Mouse (Mus musculus) megakaryocyte, embryonic 14.5 days (primary cell): ENCODE measurements around the gene Lgals3. TPM values are rescaled to one million over a fixed set of nuclear protein-coding genes. Genes with fewer than 3 reads are reported as not detected.

ENCODE experiments used
- H3K27me3 ChIP-seq: replicated peaks from 2 replicates; pipeline ENCODE3; 2012; ENCODE audit warnings: inconsistent platforms
- H3K36me3 ChIP-seq: replicated peaks from 2 replicates; pipeline ENCODE3; 2012; ENCODE audit warnings: low read length, inconsistent platforms, mixed read lengths
- H3K4me1 ChIP-seq: 2 replicates; pipeline ENCODE4 v1.6.1; 2012; ENCODE audit warnings: inconsistent platforms
- H3K4me3 ChIP-seq: replicated peaks from 2 replicates; pipeline ENCODE3; 2012; ENCODE audit warnings: moderate library complexity, mild to moderate bottlenecking, inconsistent platforms
- H3K9me3 ChIP-seq: 2 replicates; pipeline ENCODE4 v1.6.1; 2012; ENCODE audit warnings: inconsistent platforms
- FLI1 ChIP-seq: IDR thresholded peaks from 2 replicates; pipeline ENCODE4 v1.6.1; 2012; ENCODE audit warnings: low read length, inconsistent platforms, mixed read lengths
- GATA1 ChIP-seq: IDR thresholded peaks from 3 replicates; pipeline ENCODE4 v1.6.1; 2012; ENCODE audit warnings: mixed read lengths, low read length, inconsistent platforms, borderline replicate concordance
- polyA plus RNA-seq: library from polyadenylated mRNA; stranded (reverse); fragments of >175 nt; gene quantifications from 2 replicates; pipeline ENCODE4 v1.2.3, GENCODE M21; 2012; ENCODE audit warnings: low replicate concordance; ENCODE audit not compliant: insufficient read depth

Lgals3 gene
- polyA plus RNA-seq, 1 experiment: 566 TPM

DNA sequence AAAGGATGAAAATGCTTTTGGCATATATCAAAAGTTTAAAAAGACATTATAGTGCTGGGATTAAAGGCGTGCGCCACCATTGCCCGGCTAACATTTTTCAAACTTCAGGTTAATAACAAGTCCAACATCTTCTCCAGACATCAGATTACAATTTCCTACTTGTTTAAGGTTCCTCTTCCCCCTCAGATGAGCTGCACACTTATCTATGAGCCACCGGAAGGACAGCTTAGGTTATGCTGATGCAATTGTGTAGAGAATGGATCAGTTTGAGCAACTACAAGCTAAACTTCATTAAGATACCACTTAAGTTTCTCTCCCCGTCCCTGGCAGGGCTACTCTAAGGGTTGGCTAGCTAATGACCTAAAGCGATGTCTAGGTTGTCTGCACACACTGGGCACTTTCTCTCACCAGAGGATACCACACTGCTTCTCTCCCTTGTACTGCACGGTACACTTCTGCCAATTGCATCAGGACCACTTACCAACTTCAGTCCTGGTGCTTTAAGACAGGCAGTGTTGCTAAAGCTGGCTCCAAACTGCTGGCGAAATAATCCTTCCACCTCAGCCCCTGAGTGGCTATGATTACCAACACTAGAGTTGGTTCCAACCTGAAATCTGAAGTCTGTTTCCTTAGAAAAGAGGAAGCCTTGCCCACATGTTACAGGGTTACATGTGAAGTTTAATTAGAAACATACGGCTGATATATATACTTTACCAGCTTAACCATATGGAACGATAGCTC lies 26.0 kb downstream of the Lgals3 start:
- Histone ChIP-seq H3K27me3 (no peaks in the 10 kb centered on the region), H3K4me3 (no peak overlapping the region), H3K4me1 (peaks cover 31% of the 10 kb centered on the region), H3K36me3 (peaks cover 93% of the 10 kb centered on the region), H3K9me3 (no peaks in the 10 kb centered on the region)
- no peak for TF ChIP-seq FLI1

DNA sequence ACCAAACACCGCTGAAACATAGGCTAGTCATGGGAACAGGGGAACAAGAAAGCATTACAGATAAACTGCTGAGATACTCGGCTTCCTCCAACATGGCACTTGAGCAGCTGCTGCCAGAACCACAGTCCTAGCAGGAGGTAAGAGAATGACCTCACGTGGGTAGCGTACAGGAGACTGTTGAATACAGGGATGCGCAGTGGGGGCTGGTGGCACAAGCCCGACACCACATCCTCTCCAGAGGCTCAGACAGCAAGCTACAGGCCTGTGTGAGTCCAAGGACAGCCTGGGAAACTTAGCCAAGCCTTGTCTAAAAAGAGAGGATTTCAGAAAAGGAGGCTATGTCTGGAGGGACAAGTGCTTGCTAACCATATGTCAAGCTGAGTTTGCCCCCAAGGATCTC lies 27.5 kb downstream of the Lgals3 start:
- Histone ChIP-seq H3K36me3 (peaks cover 91% of the 10 kb centered on the region), H3K27me3 (no peaks in the 10 kb centered on the region), H3K9me3 (no peaks in the 10 kb centered on the region), H3K4me3 (peak overlapping the region; percentile 89), H3K4me1 (peaks cover 31% of the 10 kb centered on the region)
- TF ChIP-seq FLI1 (no peak), GATA1 (no peak)

DNA sequence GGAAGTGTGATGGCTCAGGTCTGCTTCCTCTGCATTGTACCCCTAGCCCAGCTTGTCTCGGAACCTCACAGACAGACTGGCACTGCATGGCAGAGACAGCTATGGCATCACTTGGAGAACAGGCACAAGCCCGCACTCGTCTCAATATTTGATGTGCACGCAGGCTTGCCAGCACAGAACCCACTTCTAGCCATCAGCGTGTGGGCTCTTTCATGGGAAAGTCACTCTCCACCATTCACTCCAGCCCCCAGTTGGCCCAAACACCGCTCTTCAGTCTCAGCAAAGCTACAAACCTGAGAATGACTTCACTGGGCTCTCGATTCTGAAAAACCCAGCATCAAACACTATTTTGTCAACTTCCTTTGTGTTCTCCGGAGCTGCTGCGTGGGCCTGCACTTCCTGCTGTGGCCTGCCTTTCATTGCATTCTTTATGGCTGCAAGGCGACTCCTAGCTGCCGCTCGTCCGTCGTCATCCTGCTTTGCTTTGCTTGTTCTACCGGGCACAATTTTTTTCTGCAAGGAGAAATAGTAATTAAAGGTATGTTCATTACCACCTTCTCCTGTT lies 28.0 kb downstream of the Lgals3 start:
- Histone ChIP-seq H3K9me3 (no peaks in the 10 kb centered on the region), H3K4me1 (peaks cover 31% of the 10 kb centered on the region), H3K4me3 (peak overlapping the region; percentile 89), H3K36me3 (peaks cover 90% of the 10 kb centered on the region), H3K27me3 (no peaks in the 10 kb centered on the region)
- TF ChIP-seq GATA1: no peak
- TF ChIP-seq FLI1: no peak

DNA sequence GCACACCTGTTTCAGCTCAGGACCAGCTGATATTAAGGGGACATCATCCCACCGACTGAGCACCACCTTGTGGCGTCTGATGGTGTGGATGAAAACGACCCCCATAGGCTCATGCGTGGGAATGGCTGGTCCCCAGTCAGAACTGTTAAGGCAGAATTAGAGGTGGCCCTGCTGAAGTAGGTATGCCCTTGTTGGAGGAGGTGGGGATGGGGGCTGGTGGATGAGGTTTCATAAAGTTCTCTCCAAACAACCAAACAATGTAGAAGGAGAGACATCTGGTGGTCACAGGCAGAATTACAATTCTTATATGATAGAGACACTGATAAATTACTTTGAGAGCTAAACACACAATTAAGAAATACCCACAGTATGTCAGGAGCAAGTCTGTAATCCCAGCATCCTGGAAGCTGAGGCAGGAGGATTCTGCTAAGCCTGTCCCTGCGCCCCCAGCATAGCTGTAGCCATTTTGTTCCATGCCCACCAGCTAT lies 28.7 kb downstream of the Lgals3 start:
- Histone ChIP-seq H3K9me3 (no peaks in the 10 kb centered on the region), H3K36me3 (peaks cover 87% of the 10 kb centered on the region), H3K4me3 (peak overlapping the region; percentile 89), H3K4me1 (peaks cover 31% of the 10 kb centered on the region), H3K27me3 (no peaks in the 10 kb centered on the region)
- TF ChIP-seq FLI1: no peak
- TF ChIP-seq GATA1: no peak

DNA sequence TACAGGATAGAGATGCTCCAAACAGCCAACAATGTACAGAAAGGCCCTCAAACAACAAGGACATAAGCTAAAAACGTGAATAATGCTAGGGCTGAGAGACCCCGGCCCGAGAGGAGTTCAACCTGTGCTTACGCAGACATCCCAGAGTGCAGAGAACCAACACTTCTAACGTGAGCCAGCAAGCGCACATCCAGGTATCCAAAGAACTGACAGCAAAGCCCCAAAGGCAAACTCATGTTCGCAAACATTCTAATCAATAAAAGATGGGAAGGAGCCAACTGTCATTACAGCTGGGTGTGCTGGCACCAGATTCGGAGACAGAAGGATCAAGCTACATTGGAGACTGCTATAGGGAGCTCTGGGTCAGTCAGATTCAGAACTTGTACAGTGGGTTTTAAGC lies 35.2 kb downstream of the Lgals3 start:
- H3K9me3 ChIP-seq: no peaks in the 10 kb centered on the region
- no peak overlapping the region for H3K4me3 ChIP-seq
- H3K4me1 ChIP-seq: no peaks in the 10 kb centered on the region
- TF ChIP-seq GATA1: no peak
- no peak for TF ChIP-seq FLI1
- peaks cover 92% of the 10 kb centered on the region for H3K36me3 ChIP-seq
- no peaks in the 10 kb centered on the region for H3K27me3 ChIP-seq

DNA sequence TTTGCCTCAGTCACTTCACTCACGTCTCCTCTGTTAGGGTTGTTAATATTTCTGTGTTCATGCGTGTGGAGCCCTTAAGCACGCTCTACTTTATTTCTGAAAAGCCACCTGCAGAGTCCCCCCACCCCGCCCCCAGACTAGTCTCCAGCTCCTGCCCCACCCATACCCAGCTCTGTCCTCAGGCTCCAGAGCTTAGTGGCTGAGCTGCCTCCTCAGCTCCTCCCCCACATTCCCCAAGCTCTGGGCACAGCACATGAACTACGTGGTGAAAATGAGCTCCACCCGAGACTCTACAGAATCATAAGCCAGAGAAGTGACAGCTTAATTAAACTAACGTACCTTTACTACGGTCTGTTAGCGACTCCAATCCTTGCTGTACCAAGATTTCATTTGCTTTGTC lies 38.4 kb downstream of the Lgals3 start:
- TF ChIP-seq GATA1 (no peak), FLI1 (no peak)
- peaks cover 99% of the 10 kb centered on the region for H3K36me3 ChIP-seq
- H3K27me3 ChIP-seq: no peaks in the 10 kb centered on the region
- H3K4me1 ChIP-seq: no peaks in the 10 kb centered on the region
- no peak overlapping the region for H3K4me3 ChIP-seq
- H3K9me3 ChIP-seq: no peaks in the 10 kb centered on the region

DNA sequence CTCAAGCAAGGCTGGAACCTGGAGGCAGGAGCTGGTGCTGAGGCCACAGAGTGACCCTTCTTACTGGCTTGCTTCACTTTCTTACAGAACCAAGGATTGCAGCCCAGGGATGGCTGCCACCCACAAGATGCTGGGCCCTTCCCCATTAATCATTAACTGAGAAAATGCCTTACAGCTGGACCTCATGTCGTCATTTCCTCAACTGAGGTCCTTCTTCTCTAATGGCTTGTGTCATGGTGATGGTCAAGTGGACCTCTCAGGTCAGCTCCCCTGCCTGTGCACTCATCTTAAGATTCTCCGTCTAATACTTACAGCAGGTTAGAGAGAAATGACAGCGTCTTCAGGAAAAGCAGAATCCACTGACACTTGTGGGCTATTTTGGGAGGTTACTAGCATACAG lies 49.8 kb downstream of the Lgals3 start:
- H3K4me3 ChIP-seq: peak overlapping the region; percentile 92

DNA sequence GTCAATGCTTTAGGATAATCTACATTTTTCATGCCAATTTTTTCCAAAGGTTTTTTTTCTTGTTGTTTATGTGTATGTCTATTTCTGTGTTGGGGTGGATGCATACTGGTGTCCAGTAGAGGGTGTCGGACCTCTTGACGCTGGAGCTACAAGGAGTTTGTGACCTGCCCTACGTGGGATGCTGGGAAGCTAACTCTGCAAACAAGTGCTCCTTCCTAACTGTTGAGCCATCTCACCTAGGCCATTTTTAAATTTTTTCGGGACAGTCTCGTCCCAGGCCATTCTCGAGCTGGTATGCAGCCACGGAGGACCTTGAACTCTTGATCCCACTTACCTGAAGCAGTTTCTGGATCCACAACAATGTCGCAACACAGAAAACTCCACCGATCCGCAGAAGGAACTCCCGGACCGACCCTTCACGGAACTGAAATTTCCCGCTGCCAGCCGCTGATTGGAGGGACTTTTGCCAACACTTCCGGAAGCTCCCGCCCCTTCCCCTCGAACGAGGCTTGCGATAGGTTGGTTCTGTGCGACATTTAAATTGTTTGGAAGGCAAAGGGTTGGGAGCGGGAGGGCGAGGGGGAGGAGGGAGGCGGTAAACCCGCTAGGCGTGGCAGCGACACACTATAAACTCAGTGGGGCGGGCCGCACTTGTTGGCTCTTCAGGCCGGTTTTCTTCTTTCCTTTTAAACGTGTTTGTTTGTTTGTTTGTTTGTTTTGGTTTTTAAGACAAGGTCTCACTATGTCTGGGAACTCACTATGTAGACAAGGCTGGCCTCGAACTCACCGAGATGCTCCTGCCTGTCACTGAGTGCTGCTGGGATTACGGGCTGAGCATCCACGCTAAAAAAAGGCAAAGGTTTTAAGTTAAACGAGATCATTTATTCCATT lies 50.5 kb downstream of the Lgals3 start, which contains the start of gene Dlgap5:
Gene Dlgap5 (minus strand): TSS at position 633 of the 891 bp plus-strand sequence.
- TF ChIP-seq GATA1 (no peak), FLI1 (peak; percentile 86; the same call in 1 of the 2 replicates)
- Histone ChIP-seq H3K36me3 (peaks cover 32% of the 10 kb centered on the region), H3K27me3 (peaks cover 4% of the 10 kb centered on the region), H3K4me1 (peaks cover 18% of the 10 kb centered on the region), H3K4me3 (peak within 1 kb of the TSS; percentile 92), H3K9me3 (no peaks in the 10 kb centered on the region)

More for the DNA sequence above, 49.8 kb downstream of the Lgals3 start:
- Histone ChIP-seq H3K27me3 (no peaks in the 10 kb centered on the region), H3K36me3 (peaks cover 39% of the 10 kb centered on the region), H3K9me3 (no peaks in the 10 kb centered on the region), H3K4me1 (peaks cover 18% of the 10 kb centered on the region)
- TF ChIP-seq FLI1 (no peak), GATA1 (no peak)

DNA sequence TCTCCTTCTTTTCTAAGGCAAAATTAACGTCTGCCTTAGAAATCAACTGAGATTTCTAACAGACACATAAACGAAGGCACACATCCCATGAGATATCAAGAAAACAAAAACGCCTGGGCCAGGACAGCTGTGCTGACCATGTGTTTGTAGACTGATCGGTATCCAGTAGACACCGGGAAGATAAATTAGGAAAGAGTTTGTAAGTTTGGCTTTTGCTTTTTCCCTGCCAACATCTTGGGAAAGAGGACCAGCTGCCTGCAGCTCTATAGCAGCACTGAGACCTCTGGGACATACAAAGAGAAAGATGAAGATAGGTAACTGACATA lies 51.1 kb downstream of the Lgals3 start:
- peaks cover 28% of the 10 kb centered on the region for H3K36me3 ChIP-seq
- no peaks in the 10 kb centered on the region for H3K9me3 ChIP-seq
- TF ChIP-seq GATA1 (no peak), FLI1 (no peak)
- peak overlapping the region; percentile 92 for H3K4me3 ChIP-seq
- H3K27me3 ChIP-seq: peaks cover 4% of the 10 kb centered on the region
- H3K4me1 ChIP-seq: peaks cover 18% of the 10 kb centered on the region
